Mouse (Mus musculus): ENCODE results near the gene Mst1. TPM values are rescaled to one million over a fixed set of nuclear protein-coding genes. Genes with fewer than 3 reads are reported as not detected.

The Mst1 gene
- polyA plus RNA-seq, 1 experiment from 2014 or later = 0.28 TPM

GRCm38 (mm10) chr9:108111101-108111592 lies 30.9 kb downstream of the Mst1 start:
- DNase-seq (ENCODE audit: low spot score) = no peak
- H3K36me3 ChIP-seq (ENCODE audit: control insufficient read depth, insufficient read depth, low read length) = no peaks in the 10 kb centered on the region; the same call in 1 of the 2 replicates
- no peaks in the 10 kb centered on the region for H3K27me3 ChIP-seq (ENCODE audit: control insufficient read depth, insufficient read depth, low read length)

GRCm38 (mm10) chr9:108111593-108112121 lies 31.4 kb downstream of the Mst1 start:
- no peak for ATAC-seq (replicated peaks; ENCODE audit: low FRiP score)
- Histone ChIP-seq H3K9me3 (ENCODE audit: control insufficient read depth, low read length) (no peaks in the 10 kb centered on the region), H3K27ac (ENCODE audit: low read depth, low read length) (no peak overlapping the region), H3K4me3 (ENCODE audit: low read depth, low read length) (no peak overlapping the region), H3K4me2 (ENCODE audit: low read depth, low read length, severe bottlenecking) (peak overlapping the region; percentile 43; the same call in 1 of the 2 replicates), H3K27me3 (ENCODE audit: control insufficient read depth, insufficient read depth, low read length) (no peaks in the 10 kb centered on the region), H3K36me3 (ENCODE audit: control insufficient read depth, insufficient read depth, low read length) (no peaks in the 10 kb centered on the region; the same call in 1 of the 2 replicates), H3K4me1 (replicated peaks; ENCODE audit: control insufficient read depth, insufficient read depth, low read length) (peaks cover 5% of the 10 kb centered on the region; the same call in 1 of the 2 replicates), H3K9ac (ENCODE audit: low read length) (peak overlapping the region; percentile 32)
- 71% methylated on average over 17 of the region's 17 CpGs for WGBS
- DNase-seq (ENCODE audit: low spot score) = no peak

More at GRCm38 (mm10) chr9:108111101-108111592, 30.9 kb downstream of the Mst1 start:
- 17% methylated on average over 22 of the region's 22 CpGs for WGBS
- ATAC-seq (replicated peaks; ENCODE audit: low FRiP score) = no peak
- Histone ChIP-seq H3K4me2 (ENCODE audit: low read depth, low read length, severe bottlenecking) (peak overlapping the region; percentile 43), H3K27ac (ENCODE audit: low read depth, low read length) (no peak overlapping the region), H3K4me3 (ENCODE audit: low read depth, low read length) (0 out of 2 replicates have a peak overlapping the region, but pooled peaks have one; percentile 3), H3K4me1 (replicated peaks; ENCODE audit: control insufficient read depth, insufficient read depth, low read length) (peaks cover 5% of the 10 kb centered on the region; the same call in 1 of the 2 replicates), H3K9ac (ENCODE audit: low read length) (peak overlapping the region; percentile 32), H3K9me3 (ENCODE audit: control insufficient read depth, low read length) (no peaks in the 10 kb centered on the region)

GRCm38 (mm10) chr9:108112719-108113340 lies 32.6 kb downstream of the Mst1 start:
- ATAC-seq (replicated peaks; ENCODE audit: low FRiP score) = no peak
- no peaks in the 10 kb centered on the region for H3K9me3 ChIP-seq (ENCODE audit: control insufficient read depth, low read length)
- no peak for DNase-seq (ENCODE audit: low spot score)
- H3K4me2 ChIP-seq (ENCODE audit: low read depth, low read length, severe bottlenecking) = no peak overlapping the region
- H3K27me3 ChIP-seq (ENCODE audit: control insufficient read depth, insufficient read depth, low read length) = no peaks in the 10 kb centered on the region
- WGBS = 95% methylated on average over 18 of the region's 18 CpGs
- no peak overlapping the region for H3K27ac ChIP-seq (ENCODE audit: low read depth, low read length)
- H3K4me3 ChIP-seq (ENCODE audit: low read depth, low read length) = no peak overlapping the region
- H3K9ac ChIP-seq (ENCODE audit: low read length) = no peak overlapping the region
- peaks cover 5% of the 10 kb centered on the region; the same call in 1 of the 2 replicates for H3K4me1 ChIP-seq (replicated peaks; ENCODE audit: control insufficient read depth, insufficient read depth, low read length)
- no peaks in the 10 kb centered on the region; the same call in 1 of the 2 replicates for H3K36me3 ChIP-seq (ENCODE audit: control insufficient read depth, insufficient read depth, low read length)

- Histone ChIP-seq H3K4me1 (replicated peaks; ENCODE audit: control insufficient read depth, insufficient read depth, low read length) (peaks cover 5% of the 10 kb centered on the region; the same call in 1 of the 2 replicates), H3K36me3 (ENCODE audit: control insufficient read depth, insufficient read depth, low read length) (no peaks in the 10 kb centered on the region; the same call in 1 of the 2 replicates), H3K27me3 (ENCODE audit: control insufficient read depth, insufficient read depth, low read length) (no peaks in the 10 kb centered on the region), H3K27ac (ENCODE audit: low read depth, low read length) (no peak overlapping the region), H3K9ac (ENCODE audit: low read length) (no peak overlapping the region), H3K9me3 (ENCODE audit: control insufficient read depth, low read length) (no peaks in the 10 kb centered on the region), H3K4me3 (ENCODE audit: low read depth, low read length) (no peak overlapping the region), H3K4me2 (ENCODE audit: low read depth, low read length, severe bottlenecking) (no peak overlapping the region)
- no peak for DNase-seq (ENCODE audit: low spot score)
- 69% methylated on average over 43 of the region's 43 CpGs for WGBS
- ATAC-seq (replicated peaks; ENCODE audit: low FRiP score) = no peak
Observed at GRCm38 (mm10) chr9:108115290-108116077, 35.2 kb downstream of the Mst1 start.

GRCm38 (mm10) chr9:108117143-108117542 lies 36.9 kb downstream of the Mst1 start:
- WGBS = 65% methylated on average over 4 of the region's 4 CpGs
- Histone ChIP-seq H3K27ac (ENCODE audit: low read depth, low read length) (no peak overlapping the region), H3K4me1 (replicated peaks; ENCODE audit: control insufficient read depth, insufficient read depth, low read length) (no peaks in the 10 kb centered on the region), H3K9me3 (ENCODE audit: control insufficient read depth, low read length) (no peaks in the 10 kb centered on the region), H3K9ac (ENCODE audit: low read length) (no peak overlapping the region), H3K27me3 (ENCODE audit: control insufficient read depth, insufficient read depth, low read length) (no peaks in the 10 kb centered on the region), H3K36me3 (ENCODE audit: control insufficient read depth, insufficient read depth, low read length) (no peaks in the 10 kb centered on the region; the same call in 1 of the 2 replicates), H3K4me2 (ENCODE audit: low read depth, low read length, severe bottlenecking) (no peak overlapping the region), H3K4me3 (ENCODE audit: low read depth, low read length) (no peak overlapping the region)
- DNase-seq (ENCODE audit: low spot score) (no peak), ATAC-seq (replicated peaks; ENCODE audit: low FRiP score) (no peak)

GRCm38 (mm10) chr9:108119891-108120411 lies 39.7 kb downstream of the Mst1 start:
- Histone ChIP-seq H3K4me2 (ENCODE audit: low read depth, low read length, severe bottlenecking) (no peak overlapping the region), H3K27me3 (ENCODE audit: control insufficient read depth, insufficient read depth, low read length) (no peaks in the 10 kb centered on the region), H3K9ac (ENCODE audit: low read length) (no peak overlapping the region), H3K4me3 (ENCODE audit: low read depth, low read length) (no peak overlapping the region), H3K9me3 (ENCODE audit: control insufficient read depth, low read length) (no peaks in the 10 kb centered on the region), H3K4me1 (replicated peaks; ENCODE audit: control insufficient read depth, insufficient read depth, low read length) (no peaks in the 10 kb centered on the region), H3K36me3 (ENCODE audit: control insufficient read depth, insufficient read depth, low read length) (no peaks in the 10 kb centered on the region), H3K27ac (ENCODE audit: low read depth, low read length) (no peak overlapping the region)
- WGBS = 58% methylated on average over 9 of the region's 11 CpGs
- DNase-seq (ENCODE audit: low spot score) (no peak), ATAC-seq (replicated peaks; ENCODE audit: low FRiP score) (no peak)

- H3K27me3 ChIP-seq (ENCODE audit: control insufficient read depth, insufficient read depth, low read length) = no peaks in the 10 kb centered on the region
- no peaks in the 10 kb centered on the region for H3K4me1 ChIP-seq (replicated peaks; ENCODE audit: control insufficient read depth, insufficient read depth, low read length)
- no peak overlapping the region for H3K4me3 ChIP-seq (ENCODE audit: low read depth, low read length)
- H3K4me2 ChIP-seq (ENCODE audit: low read depth, low read length, severe bottlenecking) = no peak overlapping the region
- no peaks in the 10 kb centered on the region for H3K9me3 ChIP-seq (ENCODE audit: control insufficient read depth, low read length)
- DNase-seq (ENCODE audit: low spot score) (no peak), ATAC-seq (replicated peaks; ENCODE audit: low FRiP score) (no peak)
- H3K27ac ChIP-seq (ENCODE audit: low read depth, low read length) = no peak overlapping the region
- H3K9ac ChIP-seq (ENCODE audit: low read length) = no peak overlapping the region
- 95% methylated on average over 8 of the region's 8 CpGs for WGBS
- H3K36me3 ChIP-seq (ENCODE audit: control insufficient read depth, insufficient read depth, low read length) = no peaks in the 10 kb centered on the region
Observed at GRCm38 (mm10) chr9:108120671-108121070, 40.4 kb downstream of the Mst1 start.

GRCm38 (mm10) chr9:108121170-108121969 lies 41.1 kb downstream of the Mst1 start:
- no peak for DNase-seq (ENCODE audit: low spot score)
- Histone ChIP-seq H3K4me1 (replicated peaks; ENCODE audit: control insufficient read depth, insufficient read depth, low read length) (no peaks in the 10 kb centered on the region), H3K4me3 (ENCODE audit: low read depth, low read length) (no peak overlapping the region), H3K4me2 (ENCODE audit: low read depth, low read length, severe bottlenecking) (no peak overlapping the region), H3K36me3 (ENCODE audit: control insufficient read depth, insufficient read depth, low read length) (no peaks in the 10 kb centered on the region), H3K27ac (ENCODE audit: low read depth, low read length) (no peak overlapping the region), H3K27me3 (ENCODE audit: control insufficient read depth, insufficient read depth, low read length) (no peaks in the 10 kb centered on the region), H3K9ac (ENCODE audit: low read length) (no peak overlapping the region), H3K9me3 (ENCODE audit: control insufficient read depth, low read length) (no peaks in the 10 kb centered on the region)
- WGBS = 89% methylated on average over 10 of the region's 10 CpGs
- ATAC-seq (replicated peaks; ENCODE audit: low FRiP score) = no peak

All from forebrain, embryonic 11.5 days (tissue).